Mouse (Mus musculus): ENCODE results near the gene Gm45844. TPM values are rescaled to one million over a fixed set of nuclear protein-coding genes. Genes with fewer than 3 reads are reported as not detected.
A peak's percentile ranks its signal among the peaks of the same experiment; 100 is the strongest.

Gene Gm45844
- polyA plus RNA-seq, 1 experiment = 2.4 TPM

- Histone ChIP-seq H3K27ac (ENCODE audit: control insufficient read depth, insufficient read depth, low read depth, low read length, poor library complexity) (no peak overlapping the region), H3K4me3 (replicated peaks; ENCODE audit: control insufficient read depth, low read depth, low read length) (no peak overlapping the region), H3K4me1 (ENCODE audit: control insufficient read depth, insufficient read depth, low read length) (no peaks in the 10 kb centered on the region)
- 81% methylated on average over 1 of the region's 1 CpGs for WGBS
- TF ChIP-seq CTCF (IDR thresholded peaks at IDR 0.05; ENCODE audit: control insufficient read depth, insufficient read depth, low read length) (no peak), POLR2A (IDR thresholded peaks at IDR 0.05; ENCODE audit: borderline replicate concordance, control insufficient read depth, low read depth, low read length) (no peak)
These were observed 92.2 kb downstream of the Gm45844 start for GRCm38 (mm10) chr7:7185897-7186296.

DNA sequence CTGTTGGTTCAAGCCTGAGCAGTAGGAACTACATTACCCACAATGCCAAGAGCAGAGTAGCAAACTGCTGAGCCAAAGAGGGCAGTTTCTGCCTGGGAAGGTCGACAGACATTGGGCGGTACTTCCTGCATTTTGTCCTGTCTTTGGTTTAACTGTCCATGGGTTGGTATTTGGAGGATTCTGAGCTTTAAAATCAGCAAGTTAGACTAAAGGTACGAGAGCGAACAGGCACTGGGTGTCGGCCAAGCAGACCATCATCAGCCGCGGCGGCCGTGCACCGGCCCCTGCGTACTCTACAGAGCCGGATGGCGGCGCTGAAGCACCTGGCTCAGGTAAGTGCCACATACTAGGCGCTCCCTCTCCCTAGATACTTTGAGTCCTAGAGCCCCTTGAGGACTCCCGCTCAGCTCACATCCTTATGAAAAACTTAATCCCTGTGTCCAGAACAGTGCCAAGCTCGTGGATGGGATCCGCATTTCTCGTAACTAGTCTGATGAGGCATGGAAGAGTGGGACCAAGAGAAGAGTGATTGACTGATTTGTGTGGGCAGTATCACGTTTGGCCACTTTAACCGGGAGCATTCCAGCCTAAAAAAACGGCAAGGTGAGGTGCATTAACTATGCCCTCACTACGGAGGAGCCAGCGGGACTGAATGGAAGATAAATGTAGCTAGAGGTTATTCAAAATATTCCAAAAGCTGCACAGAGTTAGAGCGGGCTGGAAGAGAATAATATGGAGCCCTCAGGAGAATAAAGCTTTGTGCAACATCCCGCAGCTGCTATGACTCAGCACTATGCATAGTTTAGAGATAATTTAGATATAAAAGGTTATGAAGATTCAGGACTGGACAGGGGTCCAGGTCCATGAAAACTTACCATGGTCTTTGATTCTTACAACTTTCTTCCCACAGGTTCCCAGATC, 106.6 kb downstream of the Gm45844 start, which contains the start of gene Zfp418:
Gene Zfp418 (plus strand): TSS at position 104 of the 921 bp plus-strand sequence.
- peak within 1 kb of the TSS; percentile 81 for H3K4me3 ChIP-seq (replicated peaks; ENCODE audit: control insufficient read depth, low read depth, low read length)
- TF ChIP-seq CTCF (IDR thresholded peaks at IDR 0.05; ENCODE audit: control insufficient read depth, insufficient read depth, low read length) (no peak), POLR2A (IDR thresholded peaks at IDR 0.05; ENCODE audit: borderline replicate concordance, control insufficient read depth, low read depth, low read length) (no peak)
- H3K4me1 ChIP-seq (ENCODE audit: control insufficient read depth, insufficient read depth, low read length) = no peaks in the 10 kb centered on the region
- 2% methylated on average over 26 of the region's 26 CpGs for WGBS
- H3K27ac ChIP-seq (ENCODE audit: control insufficient read depth, insufficient read depth, low read depth, low read length, poor library complexity) = no peak within 1 kb of the TSS

Other genes starting within 250 kb of the Gm45844 start
- gene Zfp954, start 156.8 kb downstream of the Gm45844 start, polyA plus RNA-seq (2011; ENCODE audit: insufficient read depth, insufficient read length, low replicate concordance, missing spikeins) = 3.8 and 11.1 TPM in 2 replicates
- gene Zfp773, start 141.5 kb downstream of the Gm45844 start, polyA plus RNA-seq (2011; ENCODE audit: insufficient read depth, insufficient read length, low replicate concordance, missing spikeins) = 1.9 and 4.6 TPM in 2 replicates
- gene Zfp418, start 107.0 kb downstream of the Gm45844 start, polyA plus RNA-seq (2011; ENCODE audit: insufficient read depth, insufficient read length, low replicate concordance, missing spikeins) = not detected in 2 replicates
- 0.57 and 1.8 TPM in 2 replicates for gene Zfp772, start 68.3 kb downstream of the Gm45844 start, polyA plus RNA-seq (2011; ENCODE audit: insufficient read depth, insufficient read length, low replicate concordance, missing spikeins)
- gene Vmn2r29, start 31.0 kb downstream of the Gm45844 start, polyA plus RNA-seq (2011; ENCODE audit: insufficient read depth, insufficient read length, low replicate concordance, missing spikeins) = not detected in 2 replicates
- 11.2 and 19.1 TPM in 2 replicates for gene Clcn4, start 22.6 kb upstream of the Gm45844 start, polyA plus RNA-seq (2011; ENCODE audit: insufficient read depth, insufficient read length, low replicate concordance, missing spikeins)
- gene Vmn2r30, start 59.3 kb upstream of the Gm45844 start, polyA plus RNA-seq (2011; ENCODE audit: insufficient read depth, insufficient read length, low replicate concordance, missing spikeins) = not detected in 2 replicates
- gene Gm45783, start 96.3 kb upstream of the Gm45844 start, polyA plus RNA-seq (2011; ENCODE audit: insufficient read depth, insufficient read length, low replicate concordance, missing spikeins) = not detected in 2 replicates
- gene Vmn2r31, start 121.4 kb upstream of the Gm45844 start, polyA plus RNA-seq (2011; ENCODE audit: insufficient read depth, insufficient read length, low replicate concordance, missing spikeins) = 0.14 and 0.70 TPM in 2 replicates
- not detected in 2 replicates for gene Vmn2r32, start 201.7 kb upstream of the Gm45844 start, polyA plus RNA-seq (2011; ENCODE audit: insufficient read depth, insufficient read length, low replicate concordance, missing spikeins)

All from bone marrow, adult 2 months (tissue).